Mouse (Mus musculus): ENCODE results near the gene Tecta.

The Tecta gene

DNA sequence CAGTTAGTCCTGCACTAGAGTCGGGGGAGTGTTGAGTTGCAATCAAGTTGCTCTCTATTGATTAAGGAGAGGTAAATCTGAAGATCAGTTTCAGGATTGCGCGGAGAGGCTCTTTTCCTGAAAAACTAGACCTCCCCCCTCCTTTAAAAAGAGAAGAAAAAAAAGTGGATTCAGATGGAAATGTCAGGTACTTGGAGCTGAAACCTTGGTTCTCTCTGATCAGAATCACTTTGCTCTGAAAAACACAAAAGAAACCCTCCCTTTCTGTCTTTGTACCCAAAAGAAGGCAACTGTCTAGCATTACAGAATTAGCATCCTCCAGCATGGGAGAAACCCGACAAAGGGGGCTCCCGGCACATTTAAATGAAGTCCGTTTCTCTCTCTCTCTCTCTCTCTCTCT is at the start of gene Tecta:
Gene Tecta (minus strand): TSS at position 101 of the 400 bp plus-strand sequence.
- DNase-seq = no peak

GRCm38 (mm10) chr9:42449043-42449442 is 49.3 kb upstream of the Tecta start:
- DNase-seq = no peak

GRCm38 (mm10) chr9:42442100-42442499 is 42.4 kb upstream of the Tecta start:
- DNase-seq = no peak

- no peak for DNase-seq
Observed at GRCm38 (mm10) chr9:42441234-42441633, 41.5 kb upstream of the Tecta start.

GRCm38 (mm10) chr9:42439446-42439845 is 39.7 kb upstream of the Tecta start:
- no peak for DNase-seq

DNA sequence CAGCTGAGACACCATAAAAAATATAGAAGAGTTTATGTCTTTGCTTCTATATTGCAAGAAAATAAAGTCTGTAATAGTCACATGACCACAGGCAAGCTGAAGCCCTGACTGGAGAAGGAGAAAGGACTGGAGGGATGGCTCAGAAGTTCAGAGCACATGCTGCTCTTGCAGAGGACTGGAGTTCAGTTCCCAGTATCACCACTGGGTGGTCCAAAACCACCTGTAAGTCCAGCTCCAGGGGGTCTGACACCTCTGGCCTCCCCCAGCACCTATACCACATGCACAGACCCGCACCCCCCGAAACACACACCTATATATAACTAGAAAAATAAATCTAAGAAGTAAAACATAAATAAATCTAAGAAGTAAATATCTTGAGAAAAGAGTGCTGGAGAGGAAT is 32.4 kb upstream of the Tecta start:
- no peak for DNase-seq

DNA sequence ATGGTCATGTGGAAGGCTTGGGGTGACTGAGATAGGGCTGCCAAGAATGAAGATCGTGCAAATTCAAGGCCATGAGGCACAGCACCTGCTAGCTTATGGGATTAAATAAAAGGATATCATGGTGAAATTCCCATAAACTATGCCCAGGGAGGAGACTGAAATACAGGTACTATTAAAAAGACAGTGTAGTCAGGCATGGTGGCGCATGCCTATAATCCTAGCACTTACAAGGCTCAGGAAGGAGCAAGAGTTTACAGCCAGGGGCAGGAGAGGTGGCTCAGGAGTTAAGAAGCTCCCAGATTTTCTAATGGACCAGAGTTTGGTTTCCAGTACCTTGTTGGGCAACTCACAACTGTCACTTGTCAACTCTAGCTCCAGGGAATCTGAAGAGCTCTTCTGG is 31.9 kb upstream of the Tecta start:
- no peak for DNase-seq

DNA sequence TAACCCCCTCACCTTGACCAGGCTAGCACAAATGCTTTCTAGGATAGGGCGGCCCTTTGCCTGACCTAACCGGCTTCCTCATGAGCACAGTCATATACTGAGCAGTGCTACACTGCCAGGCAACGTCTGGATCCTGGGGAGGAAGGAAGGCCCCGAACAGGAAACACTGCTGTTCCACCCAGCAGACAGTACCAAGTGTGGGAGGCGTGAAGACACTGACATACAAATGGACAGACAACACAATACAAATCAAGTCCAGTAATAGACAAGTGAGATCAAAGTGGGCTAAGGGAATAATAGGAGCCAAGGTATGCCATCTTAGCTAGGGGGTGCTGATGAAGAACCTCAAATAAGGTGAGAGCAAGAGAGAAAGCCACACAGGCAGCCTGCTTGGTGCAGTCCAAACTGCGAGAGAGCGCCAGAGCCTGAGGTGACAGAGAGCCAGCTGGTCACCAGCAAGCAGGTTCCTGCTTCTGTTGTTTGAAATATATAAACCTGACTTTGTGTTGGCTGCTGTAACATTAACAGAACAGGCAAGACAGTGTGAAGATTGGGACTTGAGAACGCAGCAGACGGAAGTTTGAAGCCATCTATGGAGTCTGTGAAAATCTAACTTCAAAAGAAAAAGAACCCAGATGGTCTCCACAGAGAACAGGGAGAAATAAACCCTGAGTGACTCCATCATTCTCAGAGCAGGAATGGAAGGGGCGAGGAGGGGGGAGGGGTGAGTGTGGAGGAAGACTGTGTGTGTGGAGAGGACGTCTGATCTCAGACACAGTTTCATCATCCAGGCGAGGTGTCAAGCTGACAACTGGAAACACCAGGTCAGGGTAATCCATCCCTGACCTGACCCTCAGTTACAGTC is 28.6 kb upstream of the Tecta start:
- peak; percentile 14 for DNase-seq

DNA sequence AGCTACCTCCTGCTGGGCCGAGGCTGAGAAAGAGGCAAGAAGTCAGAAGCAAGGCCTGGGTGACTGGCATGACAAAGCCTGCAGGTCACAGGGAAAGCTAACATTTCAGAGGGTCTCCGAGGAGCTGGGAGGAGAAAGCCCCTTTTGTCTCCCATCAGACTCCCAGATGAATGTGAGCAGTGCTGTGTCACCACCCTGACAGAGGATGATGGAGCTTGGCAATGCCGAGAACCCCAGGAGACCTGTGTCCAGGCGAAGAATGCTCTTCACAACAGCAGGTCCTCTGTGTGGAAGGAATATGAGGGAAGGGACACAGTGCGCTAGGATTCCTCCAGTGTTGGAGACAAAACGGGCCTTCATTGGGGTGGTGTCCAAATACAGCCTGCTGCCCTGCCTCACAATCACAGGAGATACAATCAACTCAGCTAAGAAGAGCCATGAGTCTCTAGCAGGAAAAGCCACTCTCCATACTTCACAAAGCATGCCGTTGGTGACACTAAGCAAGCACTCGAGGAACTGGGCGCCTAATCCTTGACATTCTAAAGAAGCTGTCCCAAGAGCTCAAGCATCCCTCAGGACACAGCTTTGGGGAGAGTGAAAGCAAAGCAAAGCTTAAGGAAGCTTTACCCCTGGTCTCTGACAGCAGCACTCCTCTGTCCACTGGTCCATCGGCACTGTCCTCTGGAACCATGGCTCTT is 27.1 kb upstream of the Tecta start:
- DNase-seq = no peak

- DNase-seq = no peak
Observed at GRCm38 (mm10) chr9:42423649-42424048, 23.9 kb upstream of the Tecta start.

DNA sequence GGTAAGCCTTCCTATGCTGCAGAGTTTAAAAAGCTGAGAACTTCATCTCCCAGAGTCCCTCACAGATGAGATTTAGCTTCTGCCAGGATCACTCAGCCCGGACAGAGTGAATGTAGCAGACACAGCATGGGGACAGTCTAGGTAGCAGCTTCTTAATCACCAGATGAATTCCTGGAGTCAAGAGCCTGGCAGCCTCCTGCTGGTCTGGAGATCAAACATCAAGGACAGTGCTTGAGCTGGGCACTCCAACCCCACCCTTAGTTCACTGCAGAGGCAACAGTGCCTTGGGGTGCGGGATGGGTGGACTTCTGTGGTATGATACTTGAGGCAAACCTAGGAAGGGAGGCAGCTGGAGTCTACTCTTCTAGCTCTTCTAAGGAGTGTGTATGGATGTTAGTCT is 20.0 kb upstream of the Tecta start:
- no peak for DNase-seq

DNA sequence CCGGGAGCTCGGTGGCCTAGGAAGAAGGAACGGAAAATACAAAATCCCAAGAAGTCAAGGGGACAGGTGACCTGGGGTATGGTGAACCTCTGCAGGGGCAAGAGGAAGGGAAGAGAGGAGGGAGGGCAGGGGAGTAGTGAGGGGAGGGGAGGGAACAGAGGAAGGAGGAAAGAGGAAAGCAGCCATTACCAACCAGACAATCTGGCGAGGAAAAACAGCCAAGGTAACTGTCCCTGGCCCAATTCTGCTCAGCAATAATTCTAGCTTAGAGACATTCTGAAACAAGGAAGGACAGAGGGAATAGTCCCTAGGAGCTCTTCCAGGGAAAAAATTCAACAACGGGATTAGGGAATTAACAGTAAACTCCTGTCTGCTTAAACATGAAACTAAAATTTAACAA is 19.1 kb upstream of the Tecta start:
- DNase-seq = no peak

- DNase-seq = no peak
Observed at GRCm38 (mm10) chr9:42417352-42417952, 17.7 kb upstream of the Tecta start.

DNA sequence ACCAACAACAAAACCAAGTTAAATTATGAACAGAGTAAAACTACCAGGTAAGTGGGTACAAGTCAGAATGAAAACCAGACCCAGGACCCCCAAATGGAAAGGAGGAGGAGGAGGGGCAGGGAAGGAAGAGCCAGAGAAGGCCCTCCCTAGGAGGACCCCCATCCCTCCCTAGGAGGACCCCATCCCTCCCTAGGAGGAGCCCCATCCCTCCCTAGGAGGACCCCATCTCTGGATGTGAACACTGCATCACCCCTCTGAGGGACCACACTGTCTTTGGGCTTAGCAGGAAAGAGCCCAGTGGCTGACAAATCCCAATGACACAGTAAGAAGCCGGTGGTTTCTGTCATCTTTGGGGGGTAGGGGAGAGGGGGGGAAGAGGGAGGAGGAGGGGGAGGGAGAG is 15.5 kb upstream of the Tecta start:
- no peak for DNase-seq

DNA sequence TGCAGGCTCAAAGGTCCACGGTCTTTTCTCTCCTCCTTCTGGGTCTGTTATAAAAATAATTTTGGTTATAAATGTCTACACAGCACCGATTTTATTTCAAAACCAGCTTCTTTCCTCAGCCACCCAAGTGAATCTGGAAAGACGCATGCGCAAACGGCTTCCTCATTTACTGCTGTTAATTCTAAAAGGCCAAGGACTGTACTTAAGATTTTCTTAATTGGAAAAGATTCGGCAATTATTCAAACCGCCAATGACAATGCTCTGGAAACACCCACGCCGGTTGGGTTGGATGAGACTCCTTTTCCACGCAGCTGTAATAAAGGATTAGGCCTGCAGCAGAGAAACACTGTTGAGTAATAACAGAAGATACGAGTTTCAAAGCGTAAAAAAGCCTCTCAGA is 13.6 kb upstream of the Tecta start:
- DNase-seq = no peak

- no peak for DNase-seq
Observed at GRCm38 (mm10) chr9:42411296-42411695, 11.6 kb upstream of the Tecta start.

DNA sequence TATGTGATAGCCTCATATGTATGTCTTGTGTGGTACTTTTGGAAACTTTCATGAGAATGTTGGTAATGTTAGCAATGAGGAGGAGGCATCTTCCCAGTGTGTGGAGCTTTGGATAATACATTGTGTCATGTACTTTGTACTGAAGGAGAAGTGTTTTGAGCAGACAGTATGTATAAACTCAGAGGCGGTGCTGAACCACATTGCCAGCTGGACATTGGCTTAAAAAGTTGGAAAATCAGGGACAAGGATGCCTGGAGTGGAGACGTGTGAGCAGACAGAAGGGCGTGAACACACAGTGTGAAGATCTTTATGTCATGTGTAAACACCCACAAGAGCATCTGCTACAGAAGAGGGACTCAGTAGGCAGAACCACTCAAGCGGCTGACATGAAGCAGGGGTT is 6.0 kb upstream of the Tecta start:
- DNase-seq = no peak

- DNase-seq = no peak
Observed at GRCm38 (mm10) chr9:42401486-42401885, 1.8 kb upstream of the Tecta start.

DNA sequence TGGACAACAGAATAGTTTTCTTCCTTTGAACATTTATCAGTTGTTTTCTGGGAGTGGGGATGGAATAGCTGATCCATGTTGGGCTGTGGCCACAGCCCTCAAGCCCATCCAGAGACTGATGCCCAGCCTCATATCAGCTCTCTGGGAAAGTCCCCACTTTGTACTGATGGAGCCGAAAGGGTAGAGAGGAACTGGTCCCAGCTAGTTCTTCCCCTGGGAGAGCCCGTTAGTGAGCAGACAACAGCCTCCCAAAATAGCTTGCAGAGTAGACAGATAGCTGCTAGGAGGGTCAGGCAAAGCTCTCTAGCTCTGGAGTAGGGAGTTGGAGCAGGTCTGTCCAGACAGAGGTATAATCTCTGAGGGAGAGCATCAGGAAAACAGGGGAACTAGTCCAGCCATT is 3.6 kb downstream of the Tecta start:
- DNase-seq = no peak

GRCm38 (mm10) chr9:42394903-42395302 is 4.8 kb downstream of the Tecta start:
- no peak for DNase-seq

- DNase-seq = no peak
Observed at GRCm38 (mm10) chr9:42394321-42394720, 5.4 kb downstream of the Tecta start.

DNA sequence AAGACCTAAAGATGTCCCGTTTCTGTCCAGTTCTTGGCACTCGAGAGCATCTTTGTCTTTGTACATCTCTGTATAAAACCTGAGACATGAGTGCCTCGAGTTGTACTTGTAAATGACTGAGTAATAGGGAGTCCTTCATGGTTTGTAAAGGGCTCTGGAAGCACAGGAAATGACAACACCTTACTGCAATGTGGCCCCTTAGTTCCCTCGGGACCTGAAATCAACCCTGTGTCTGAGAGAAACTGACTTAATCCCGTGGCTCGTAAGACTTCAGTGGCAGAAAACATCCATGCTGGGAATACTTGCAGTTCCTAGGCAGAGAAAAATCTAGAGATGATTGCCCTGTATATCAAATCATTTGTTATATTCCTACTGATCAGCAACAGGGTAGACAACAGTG is 6.8 kb downstream of the Tecta start:
- DNase-seq = no peak

GRCm38 (mm10) chr9:42388490-42388889 is 11.2 kb downstream of the Tecta start:
- DNase-seq = no peak

DNA sequence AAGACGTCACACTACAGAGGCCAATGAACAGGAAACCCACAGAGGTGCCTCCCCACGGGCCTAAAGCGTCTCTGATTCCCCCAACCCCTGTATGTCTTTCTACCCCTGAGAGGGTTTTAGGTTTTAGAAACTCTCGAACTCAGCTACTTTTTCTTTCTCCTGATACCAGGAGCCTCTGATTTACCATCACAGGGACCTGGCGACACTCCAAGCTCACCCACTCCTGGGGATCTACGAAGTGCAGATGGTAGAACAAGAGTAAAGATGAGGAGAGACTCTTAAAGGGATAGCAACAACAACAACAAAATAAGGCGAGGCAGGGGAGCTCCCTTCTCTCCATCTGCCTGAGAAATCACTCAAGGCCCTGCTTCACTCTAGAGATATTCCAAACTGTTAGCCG is 12.7 kb downstream of the Tecta start:
- no peak for DNase-seq

All from kidney, adult 18-20 months (tissue).